Mouse (Mus musculus): Measurements from ENCODE around the gene Zfp825. TPM values are rescaled to one million over a fixed set of nuclear protein-coding genes. Genes with fewer than 3 reads are reported as not detected.
"Not testable (repeated sequence)": the region's sequence is repeated elsewhere in the genome, so short reads cannot be mapped to it uniquely, and the experiment has no call there.

The Zfp825 gene
- polyA plus RNA-seq, 1 experiment from 2014 or later: 10.9 TPM

GRCm38 (mm10) chr13:74484326-74484725 is 9.5 kb downstream of the Zfp825 start:
- ATAC-seq; H3K9me3 ChIP-seq (replicated peaks); H3K27me3 ChIP-seq (replicated peaks); H3K4me2 ChIP-seq; H3K4me3 ChIP-seq; H3K9ac ChIP-seq; H3K4me1 ChIP-seq; H3K27ac ChIP-seq: not testable (repeated sequence)
- peaks cover 18% of the 10 kb centered on the region for H3K36me3 ChIP-seq
- WGBS (ENCODE audit: insufficient replicate concordance): 65% methylated on average over 3 of the region's 3 CpGs

GRCm38 (mm10) chr13:74471468-74471867 is 22.3 kb downstream of the Zfp825 start:
- H3K27ac ChIP-seq; ATAC-seq; H3K4me3 ChIP-seq; H3K4me1 ChIP-seq; H3K9me3 ChIP-seq (replicated peaks); H3K36me3 ChIP-seq; H3K9ac ChIP-seq; H3K4me2 ChIP-seq; H3K27me3 ChIP-seq (replicated peaks): not testable (repeated sequence)
- 64% methylated on average over 2 of the region's 2 CpGs for WGBS (ENCODE audit: insufficient replicate concordance)

- Histone ChIP-seq H3K4me3 (peak overlapping the region; percentile 68), H3K27ac (peak overlapping the region; percentile 93), H3K36me3 (no peaks in the 10 kb centered on the region), H3K9me3 (replicated peaks) (no peaks in the 10 kb centered on the region), H3K4me1 (0 out of 2 replicates have a peak, but pooled peaks cover 11% of the 10 kb centered on the region), H3K9ac (peak overlapping the region; percentile 75), H3K4me2 (peak overlapping the region; percentile 89), H3K27me3 (replicated peaks) (no peaks in the 10 kb centered on the region)
- ATAC-seq: peak; percentile 100
- under 1% methylated on average over 23 of the region's 23 CpGs for WGBS (ENCODE audit: insufficient replicate concordance)
Observed at GRCm38 (mm10) chr13:74462699-74463385, 30.9 kb downstream of the Zfp825 start.

- H3K9me3 ChIP-seq (replicated peaks); H3K27me3 ChIP-seq (replicated peaks); H3K36me3 ChIP-seq; ATAC-seq: not testable (repeated sequence)
- Histone ChIP-seq H3K27ac (peak overlapping the region; percentile 93), H3K4me1 (0 out of 2 replicates have a peak, but pooled peaks cover 11% of the 10 kb centered on the region), H3K9ac (peak overlapping the region; percentile 75), H3K4me2 (peak overlapping the region; percentile 89), H3K4me3 (peak overlapping the region; percentile 68)
- 4% methylated on average over 7 of the region's 7 CpGs for WGBS (ENCODE audit: insufficient replicate concordance)
Observed at GRCm38 (mm10) chr13:74462318-74462698, 31.5 kb downstream of the Zfp825 start.

GRCm38 (mm10) chr13:74439895-74440294 is 53.9 kb downstream of the Zfp825 start:
- H3K36me3 ChIP-seq: peaks cover 6% of the 10 kb centered on the region; the same call in 1 of the 2 replicates
- H3K9me3 ChIP-seq (replicated peaks): peaks cover 15% of the 10 kb centered on the region
- H3K4me3 ChIP-seq: no peak overlapping the region
- no peak overlapping the region for H3K4me2 ChIP-seq
- no peak for ATAC-seq
- peaks cover 12% of the 10 kb centered on the region; the same call in 1 of the 2 replicates for H3K27me3 ChIP-seq (replicated peaks)
- no peak overlapping the region for H3K27ac ChIP-seq
- no peaks in the 10 kb centered on the region for H3K4me1 ChIP-seq
- no peak overlapping the region for H3K9ac ChIP-seq
- WGBS (ENCODE audit: insufficient replicate concordance): 17% methylated on average over 19 of the region's 19 CpGs

Other genes starting within 250 kb of the Zfp825 start
- 0.12 and 0.48 TPM in 2 replicates for gene Ahrr, start 201.7 kb downstream of the Zfp825 start, polyA plus RNA-seq (2016; fragmentation: Nextera tagmentation; extraction: Ambion mirVana)
- 83.5 and 90.0 TPM in 2 replicates for gene Pdcd6, start 176.4 kb downstream of the Zfp825 start, polyA plus RNA-seq (2016; fragmentation: Nextera tagmentation; extraction: Ambion mirVana)
- 192 and 194 TPM in 2 replicates for gene Sdha, start 143.7 kb downstream of the Zfp825 start, polyA plus RNA-seq (2016; fragmentation: Nextera tagmentation; extraction: Ambion mirVana)
- gene Ccdc127, start 143.7 kb downstream of the Zfp825 start, polyA plus RNA-seq (2016; fragmentation: Nextera tagmentation; extraction: Ambion mirVana): 31.4 and 33.8 TPM in 2 replicates
- gene Lrrc14b, start 130.0 kb downstream of the Zfp825 start, polyA plus RNA-seq (2016; fragmentation: Nextera tagmentation; extraction: Ambion mirVana): not detected in 2 replicates
- 0.81 and 1.3 TPM in 2 replicates for gene Zfp72, start 103.2 kb downstream of the Zfp825 start, polyA plus RNA-seq (2016; fragmentation: Nextera tagmentation; extraction: Ambion mirVana)
- gene Ftl1-ps1, start 94.3 kb downstream of the Zfp825 start, polyA plus RNA-seq (2016; fragmentation: Nextera tagmentation; extraction: Ambion mirVana): 114 and 117 TPM in 2 replicates
- gene Erap1, start 145.6 kb upstream of the Zfp825 start, polyA plus RNA-seq (2016; fragmentation: Nextera tagmentation; extraction: Ambion mirVana): 14.4 and 19.1 TPM in 2 replicates

All from liver, embryonic 12.5 days (tissue).